Mouse (Mus musculus) ES-Bruce4 (cell line): ENCODE data around the gene Kif26b.

Source experiments
- CTCF ChIP-seq: IDR thresholded peaks from one replicate; pipeline ENCODE4 v1.8.1; 2011; ENCODE audit warnings: low read depth, low read length
- EP300 ChIP-seq: IDR thresholded peaks from 2 replicates; pipeline ENCODE4 v1.6.1; 2011; ENCODE audit warnings: low read depth, low read length; ENCODE audit not compliant: insufficient read depth
- POLR2A ChIP-seq: IDR thresholded peaks from one replicate; pipeline ENCODE4 v1.8.1; 2011; ENCODE audit warnings: low read length; ENCODE audit not compliant: insufficient read depth

DNA sequence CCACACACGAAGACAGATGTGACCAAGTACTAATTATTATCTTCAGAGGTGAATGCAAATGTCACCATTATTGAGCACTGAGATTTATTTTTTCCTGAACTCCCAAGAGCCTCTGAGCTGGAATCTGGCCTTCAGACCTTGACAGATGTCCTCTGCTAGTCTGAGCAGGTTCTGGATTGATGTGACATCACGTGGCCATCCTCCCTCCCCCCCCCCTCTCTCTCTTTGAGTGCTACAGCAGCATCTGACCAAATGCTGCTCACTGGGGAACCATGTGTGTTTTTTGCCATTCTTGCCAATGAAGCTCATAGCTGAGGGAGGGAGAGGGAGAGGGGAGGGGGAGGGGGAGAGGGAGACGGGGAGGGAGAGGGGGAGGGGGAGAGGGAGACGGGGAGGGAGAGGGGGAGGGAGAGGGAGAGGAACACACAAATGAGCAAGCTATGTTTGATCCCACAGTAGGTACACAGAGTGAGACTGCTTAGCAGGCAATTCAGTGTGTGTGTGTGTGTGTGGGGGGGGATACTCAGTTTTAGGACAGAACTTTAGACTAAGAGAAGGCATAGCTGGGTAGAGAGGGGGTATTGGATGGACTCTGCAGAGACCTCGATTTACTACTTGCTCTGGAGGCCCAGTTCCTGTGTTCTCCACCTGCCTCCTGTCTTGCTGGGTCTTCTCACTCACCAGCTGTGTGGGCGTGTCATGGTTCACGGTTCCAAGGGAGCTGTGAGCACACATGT is 241.9 kb downstream of the Kif26b start:
- TF ChIP-seq CTCF (no peak), POLR2A (no peak), EP300 (no peak)
